Mouse (Mus musculus) myocyte (in vitro differentiated cells): ENCODE results near the gene Slc22a23. TPM values are rescaled to one million over a fixed set of nuclear protein-coding genes. Genes with fewer than 3 reads are reported as not detected.
A peak's percentile ranks its signal among the peaks of the same experiment; 100 is the strongest.

ENCODE experiments used
- H3K27me3 ChIP-seq: one replicate; pipeline ENCODE4 v1.6.1; 2011; ENCODE audit not compliant: control insufficient read depth, insufficient read depth, insufficient read length
- H3K36me3 ChIP-seq: one replicate; pipeline ENCODE4 v1.6.1; 2011; ENCODE audit not compliant: control insufficient read depth, insufficient read depth
- H3K4me2 ChIP-seq: one replicate; pipeline ENCODE4 v1.6.1; 2011; ENCODE audit warnings: low read depth, control low read depth
- H3K4me3 ChIP-seq: one replicate; pipeline ENCODE4 v1.5.1; 2011; ENCODE audit warnings: mild to moderate bottlenecking, control low read depth, moderate library complexity
- H3K79me2 ChIP-seq: one replicate; pipeline ENCODE4 v1.6.1; 2011; ENCODE audit not compliant: control insufficient read depth, insufficient read depth
- H3ac ChIP-seq: one replicate; pipeline ENCODE4 v1.6.1; 2011; ENCODE audit not compliant: control insufficient read depth, insufficient read length
- CEBPB ChIP-seq: IDR thresholded peaks from 2 replicates; pipeline ENCODE4 v1.6.1; 2011; ENCODE audit warnings: mild to moderate bottlenecking, moderate library complexity; ENCODE audit not compliant: poor library complexity, insufficient read depth, severe bottlenecking
- E2F4 ChIP-seq: IDR thresholded peaks from one replicate; pipeline ENCODE4 v1.6.1; 2011; ENCODE audit warnings: mild to moderate bottlenecking, control low read depth, moderate library complexity; ENCODE audit not compliant: insufficient read depth
- MAX ChIP-seq: IDR thresholded peaks from one replicate; pipeline ENCODE4 v1.6.1; 2011; ENCODE audit warnings: low read depth, mild to moderate bottlenecking, control low read depth
- MYOD1 ChIP-seq, 3 experiments: IDR thresholded peaks; one replicate each; pipeline ENCODE4 v1.6.1; 2011; ENCODE audit warnings: control low read depth in 2 of 3, low read depth in 2 of 3, mild to moderate bottlenecking in 2 of 3, moderate library complexity in 1 of 3; ENCODE audit not compliant: insufficient read length in 2 of 3, control insufficient read depth in 1 of 3
- MYOG ChIP-seq, 3 experiments: IDR thresholded peaks; one replicate each; pipeline ENCODE4 v1.6.1; 2011; ENCODE audit warnings: control low read depth in 2 of 3, low read depth in 2 of 3, mild to moderate bottlenecking in 2 of 3; ENCODE audit not compliant: insufficient read length in 2 of 3, control insufficient read depth in 1 of 3, insufficient read depth in 1 of 3
- POLR2A ChIP-seq: IDR thresholded peaks from one replicate; pipeline ENCODE4 v1.6.1; 2011; ENCODE audit warnings: low read depth, mild to moderate bottlenecking, control low read depth, moderate library complexity; ENCODE audit not compliant: insufficient read length
- POLR2AphosphoS2 ChIP-seq: IDR thresholded peaks from one replicate; pipeline ENCODE4 v1.6.1; 2011; ENCODE audit warnings: low read depth, control low read depth; ENCODE audit not compliant: insufficient read length
- REST ChIP-seq: IDR thresholded peaks from one replicate; pipeline ENCODE4 v1.6.1; 2011; ENCODE audit warnings: mild to moderate bottlenecking, control low read depth, moderate library complexity; ENCODE audit not compliant: insufficient read depth, insufficient read length
- SRF ChIP-seq: IDR thresholded peaks from one replicate; pipeline ENCODE4 v1.6.1; 2011; ENCODE audit warnings: low read depth; ENCODE audit not compliant: control insufficient read depth, insufficient read length
- TCF12 ChIP-seq: IDR thresholded peaks from one replicate; pipeline ENCODE4 v1.6.1; 2011; ENCODE audit warnings: mild to moderate bottlenecking, control low read depth; ENCODE audit not compliant: poor library complexity, insufficient read depth, severe bottlenecking
- TCF3 ChIP-seq: IDR thresholded peaks from one replicate; pipeline ENCODE4 v1.6.1; 2011; ENCODE audit warnings: low read depth, control low read depth; ENCODE audit not compliant: insufficient read length
- USF1 ChIP-seq: IDR thresholded peaks from one replicate; pipeline ENCODE4 v1.6.1; 2011; ENCODE audit warnings: low read depth, mild to moderate bottlenecking, control low read depth, moderate library complexity
- polyA plus RNA-seq: library from polyadenylated mRNA; unstranded; fragments of >200 nt; fragmentation: generic; extraction: Trizol; gene quantifications from one replicate; pipeline ENCODE4 v1.2.1, GENCODE M21; 2012; ENCODE audit warnings: missing spikeins

Gene Slc22a23
- polyA plus RNA-seq, 1 experiment, result 8.5 TPM

GRCm38 (mm10) chr13:34329589-34329988 is 15.4 kb downstream of the Slc22a23 start:
- Histone ChIP-seq H3K4me3 (no peak overlapping the region), H3K4me2 (no peak overlapping the region), H3ac (no peak overlapping the region), H3K27me3 (no peaks in the 10 kb centered on the region), H3K79me2 (no peaks in the 10 kb centered on the region), H3K36me3 (no peaks in the 10 kb centered on the region)
- TF ChIP-seq MYOD1 (IDR thresholded peaks at IDR 0.05; ENCODE audit: control insufficient read depth in 1 of 3, insufficient read length in 2 of 3, low read depth in 2 of 3), result no peak
- TF ChIP-seq MAX, result no peak
- TF ChIP-seq REST, result no peak
- TF ChIP-seq MYOG (IDR thresholded peaks at IDR 0.05; ENCODE audit: control insufficient read depth in 1 of 3, insufficient read depth in 1 of 3, insufficient read length in 2 of 3, low read depth in 2 of 3), result no peak
- no peak for TF ChIP-seq TCF12
- no peak for TF ChIP-seq POLR2A
- TF ChIP-seq E2F4, result no peak
- TF ChIP-seq USF1, result no peak
- TF ChIP-seq CEBPB, result no peak
- TF ChIP-seq SRF, result no peak
- no peak for TF ChIP-seq TCF3
- TF ChIP-seq POLR2AphosphoS2, result no peak

DNA sequence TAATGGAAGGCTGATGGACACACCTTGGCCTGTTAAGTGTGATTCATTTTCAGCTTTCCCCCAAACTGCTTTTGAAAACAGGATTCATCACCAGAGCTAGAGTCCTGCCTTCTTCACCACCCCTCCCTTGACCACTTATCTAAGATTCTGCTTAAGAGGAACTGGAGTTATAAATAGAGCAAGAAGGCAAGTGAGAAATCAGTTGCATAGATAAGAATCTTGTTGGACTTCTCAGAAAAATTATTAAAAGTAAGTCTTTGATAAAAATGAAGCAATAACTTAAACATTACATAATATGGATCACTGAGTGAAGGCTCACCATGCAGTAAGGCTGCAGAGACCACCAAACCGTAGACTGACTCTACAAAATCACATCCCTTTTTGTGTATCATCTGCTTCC is 18.0 kb downstream of the Slc22a23 start:
- H3ac ChIP-seq, result no peak overlapping the region
- H3K4me2 ChIP-seq, result no peak overlapping the region
- H3K36me3 ChIP-seq, result no peaks in the 10 kb centered on the region
- no peak overlapping the region for H3K4me3 ChIP-seq
- no peak for TF ChIP-seq E2F4
- no peak for TF ChIP-seq MYOG (IDR thresholded peaks at IDR 0.05; ENCODE audit: control insufficient read depth in 1 of 3, insufficient read depth in 1 of 3, insufficient read length in 2 of 3, low read depth in 2 of 3)
- TF ChIP-seq SRF, result no peak
- TF ChIP-seq MYOD1 (IDR thresholded peaks at IDR 0.05; ENCODE audit: control insufficient read depth in 1 of 3, insufficient read length in 2 of 3, low read depth in 2 of 3), result no peak
- TF ChIP-seq TCF3, result no peak
- TF ChIP-seq TCF12, result no peak
- TF ChIP-seq MAX, result no peak
- no peak for TF ChIP-seq REST
- TF ChIP-seq USF1, result no peak
- TF ChIP-seq POLR2AphosphoS2, result no peak
- no peak for TF ChIP-seq CEBPB
- TF ChIP-seq POLR2A, result no peak
- no peaks in the 10 kb centered on the region for H3K79me2 ChIP-seq
- no peaks in the 10 kb centered on the region for H3K27me3 ChIP-seq

DNA sequence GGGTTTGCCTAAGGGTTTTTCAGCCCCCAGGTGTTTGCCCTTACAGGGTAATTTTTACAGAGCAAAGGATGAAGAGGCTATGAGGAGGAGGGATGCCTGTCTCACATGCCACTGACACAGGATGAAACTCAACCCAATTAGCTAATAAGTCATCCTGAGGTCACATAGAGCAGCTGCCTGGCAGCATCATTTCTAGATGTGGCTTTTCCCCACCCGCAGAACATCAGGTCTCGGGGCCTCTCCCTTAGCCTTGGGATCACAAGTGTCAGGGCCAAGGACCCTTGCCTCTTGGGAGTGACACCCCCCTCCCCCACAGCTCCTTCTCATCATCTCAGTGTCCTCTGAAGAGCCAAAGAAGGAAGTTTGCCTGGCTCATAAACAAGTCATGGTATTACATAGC is 21.6 kb downstream of the Slc22a23 start:
- Histone ChIP-seq H3K27me3 (no peaks in the 10 kb centered on the region), H3K4me3 (no peak overlapping the region), H3K79me2 (no peaks in the 10 kb centered on the region), H3K36me3 (no peaks in the 10 kb centered on the region), H3ac (no peak overlapping the region), H3K4me2 (no peak overlapping the region)
- peak in 1 of 3 experiments; percentile 58 for TF ChIP-seq MYOG (IDR thresholded peaks at IDR 0.05; ENCODE audit: control insufficient read depth in 1 of 3, insufficient read depth in 1 of 3, insufficient read length in 2 of 3, low read depth in 2 of 3)
- no peak for TF ChIP-seq TCF3
- no peak for TF ChIP-seq REST
- TF ChIP-seq MYOD1 (IDR thresholded peaks at IDR 0.05; ENCODE audit: control insufficient read depth in 1 of 3, insufficient read length in 2 of 3, low read depth in 2 of 3), result peak in 2 of 3 experiments; percentile 56 to 64

- H3K4me3 ChIP-seq, result no peak overlapping the region
- H3K27me3 ChIP-seq, result no peaks in the 10 kb centered on the region
- H3K79me2 ChIP-seq, result no peaks in the 10 kb centered on the region
- H3ac ChIP-seq, result no peak overlapping the region
- no peak overlapping the region for H3K4me2 ChIP-seq
- H3K36me3 ChIP-seq, result no peaks in the 10 kb centered on the region
- no peak for TF ChIP-seq MAX
- no peak for TF ChIP-seq TCF3
- no peak for TF ChIP-seq MYOG (IDR thresholded peaks at IDR 0.05; ENCODE audit: control insufficient read depth in 1 of 3, insufficient read depth in 1 of 3, insufficient read length in 2 of 3, low read depth in 2 of 3)
- TF ChIP-seq REST, result no peak
- no peak for TF ChIP-seq POLR2A
- TF ChIP-seq USF1, result no peak
- TF ChIP-seq POLR2AphosphoS2, result no peak
- TF ChIP-seq SRF, result no peak
- no peak for TF ChIP-seq MYOD1 (IDR thresholded peaks at IDR 0.05; ENCODE audit: control insufficient read depth in 1 of 3, insufficient read length in 2 of 3, low read depth in 2 of 3)
- no peak for TF ChIP-seq E2F4
Observed at GRCm38 (mm10) chr13:34320482-34320881, 24.5 kb downstream of the Slc22a23 start.

GRCm38 (mm10) chr13:34317051-34317450 is 27.9 kb downstream of the Slc22a23 start:
- no peaks in the 10 kb centered on the region for H3K36me3 ChIP-seq
- no peak for TF ChIP-seq TCF12
- TF ChIP-seq POLR2A, result no peak
- no peak for TF ChIP-seq POLR2AphosphoS2
- no peaks in the 10 kb centered on the region for H3K27me3 ChIP-seq
- H3K4me2 ChIP-seq, result no peak overlapping the region
- no peak overlapping the region for H3ac ChIP-seq
- H3K4me3 ChIP-seq, result no peak overlapping the region
- no peaks in the 10 kb centered on the region for H3K79me2 ChIP-seq
